Mouse (Mus musculus) thymus, adult 18-20 months (tissue): ENCODE data around the gene Slc28a1.

ENCODE experiments used
- DNase-seq, 2 experiments: peaks; one replicate each; pipeline ENCODE4 v3.0.0; 2022; ENCODE audit warnings: mixed read lengths in 2 of 2

The Slc28a1 gene

DNA sequence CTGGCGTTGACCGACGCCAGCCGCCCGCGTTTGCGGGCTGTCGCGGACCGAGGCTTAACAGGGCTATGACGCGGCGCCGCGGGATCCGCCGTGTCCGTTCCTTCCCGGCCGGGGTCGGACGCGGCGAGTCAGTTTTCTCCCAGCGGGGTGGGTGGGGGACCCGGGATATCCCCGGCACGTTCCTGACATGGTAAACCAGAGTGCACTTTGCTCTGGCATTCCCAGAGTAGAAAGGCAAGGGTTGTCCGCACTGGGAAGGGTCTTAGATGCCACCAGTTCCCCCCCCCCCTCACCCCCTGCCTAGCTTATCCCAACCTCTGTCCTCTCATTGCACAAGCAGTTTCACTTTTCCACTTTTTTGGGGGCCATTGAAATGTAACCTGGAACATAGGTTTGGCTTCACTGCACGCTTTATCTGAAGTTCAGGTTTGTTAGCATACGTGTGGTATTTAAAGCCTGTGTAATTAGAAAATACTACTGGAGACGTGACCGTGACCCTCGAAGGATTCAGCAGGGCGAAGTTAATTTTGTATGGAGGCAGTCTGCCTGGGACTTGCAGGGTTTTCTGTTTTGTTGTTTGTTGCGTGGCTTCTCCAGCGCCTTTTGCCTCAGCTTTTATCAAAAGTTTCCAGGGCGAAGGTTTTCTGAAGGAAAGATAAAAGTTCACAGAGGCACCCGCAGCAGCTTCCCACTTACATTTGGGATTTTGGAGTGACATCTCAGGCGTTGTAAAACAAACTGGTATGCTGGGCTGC, 99.7 kb downstream of the Slc28a1 start:
- DNase-seq: no peak

- DNase-seq: no peak
These were observed 101.4 kb downstream of the Slc28a1 start for GRCm38 (mm10) chr7:81215950-81216349.

GRCm38 (mm10) chr7:81219321-81219720, 104.7 kb downstream of the Slc28a1 start:
- no peak for DNase-seq
